Mouse (Mus musculus) MEL (cell line): ENCODE measurements around the gene Irgm1. TPM values are rescaled to one million over a fixed set of nuclear protein-coding genes. Genes with fewer than 3 reads are reported as not detected.

Experiments
- DNase-seq: peaks from one replicate; pipeline ENCODE4 v3.0.0; 2011; ENCODE audit warnings: low read depth, low spot score
- H3K27ac ChIP-seq: 2 replicates; pipeline ENCODE4 v1.5.1; 2012; ENCODE audit warnings: low read depth, mild to moderate bottlenecking, control low read depth, low read length, moderate library complexity; ENCODE audit not compliant: control insufficient read depth
- H3K27me3 ChIP-seq, 2 experiments: fragments of 150-350 bp in 1 of 2; sonication (generic) in 1 of 2; 2 replicates each; pipeline ENCODE4 v1.6.1; 2012; ENCODE audit warnings: low read length in 2 of 2, mild to moderate bottlenecking in 2 of 2, improper control_type of control experiment in 1 of 2, moderate library complexity in 1 of 2; ENCODE audit not compliant: insufficient read depth in 2 of 2, control insufficient read depth in 1 of 2
- H3K36me3 ChIP-seq, 2 experiments: 2 replicates each; pipeline ENCODE4 v1.6.1; 2012 to 2014; ENCODE audit warnings: low read length in 2 of 2, improper control_type of control experiment in 1 of 2, inconsistent platforms in 1 of 2, mild to moderate bottlenecking in 1 of 2; ENCODE audit not compliant: insufficient read depth in 2 of 2, control insufficient read depth in 1 of 2
- H3K4me1 ChIP-seq, 2 experiments: fragments of 150-350 bp in 1 of 2; sonication (generic) in 1 of 2; 2 replicates each; pipeline ENCODE4 v1.6.1; 2012; ENCODE audit warnings: low read length in 2 of 2, improper control_type of control experiment in 1 of 2, mild to moderate bottlenecking in 1 of 2; ENCODE audit not compliant: insufficient read depth in 2 of 2, control insufficient read depth in 1 of 2
- H3K4me3 ChIP-seq, 2 experiments: fragments of 150-350 bp in 1 of 2; sonication (generic) in 1 of 2; 2 replicates each; pipeline ENCODE4 v1.5.1; 2012; ENCODE audit warnings: low read depth in 2 of 2, low read length in 2 of 2, mild to moderate bottlenecking in 2 of 2, moderate library complexity in 2 of 2, control low read depth in 1 of 2, improper control_type of control experiment in 1 of 2; ENCODE audit not compliant: control insufficient read depth in 1 of 2, insufficient read depth in 1 of 2
- H3K79me2 ChIP-seq: 2 replicates; pipeline ENCODE4 v1.6.1; 2012; ENCODE audit warnings: mild to moderate bottlenecking, low read length, moderate library complexity; ENCODE audit not compliant: control insufficient read depth, poor library complexity, insufficient read depth
- H3K9ac ChIP-seq: 2 replicates; pipeline ENCODE4 v1.6.1; 2012; ENCODE audit warnings: low read depth, mild to moderate bottlenecking, control low read depth, low read length, moderate library complexity; ENCODE audit not compliant: control insufficient read depth, poor library complexity, severe bottlenecking
- H3K9me3 ChIP-seq: fragments of 150-350 bp; sonication (generic); replicated peaks from 2 replicates; pipeline ENCODE4 v1.6.1; 2012; ENCODE audit warnings: mild to moderate bottlenecking, low read length, improper control_type of control experiment, moderate library complexity; ENCODE audit not compliant: insufficient read depth
- CHD1 ChIP-seq: IDR thresholded peaks from 2 replicates; pipeline ENCODE4 v1.6.1; 2012; ENCODE audit warnings: low read depth, mild to moderate bottlenecking, inconsistent platforms, low read length, improper control_type of control experiment
- CHD2 ChIP-seq: IDR thresholded peaks from 2 replicates; pipeline ENCODE4 v1.6.1; 2011; ENCODE audit warnings: low read length, improper control_type of control experiment
- CTCF ChIP-seq, 3 experiments: IDR thresholded peaks in 2 of 3; conservative IDR thresholded peaks in 1 of 3; 2 replicates each; pipeline ENCODE4 v1.5.1; 2011 to 2012; ENCODE audit warnings: low read length in 3 of 3, low read depth in 2 of 3, mild to moderate bottlenecking in 2 of 3, improper control_type of control experiment in 1 of 3, inconsistent platforms in 1 of 3, mixed read lengths in 1 of 3, moderate library complexity in 1 of 3; ENCODE audit not compliant: control insufficient read depth in 1 of 3, insufficient read depth in 1 of 3, poor library complexity in 1 of 3, severe bottlenecking in 1 of 3
- E2F4 ChIP-seq: IDR thresholded peaks from 2 replicates; pipeline ENCODE4 v1.6.1; 2011; ENCODE audit warnings: low read depth, low read length, improper control_type of control experiment, borderline replicate concordance
- EP300 ChIP-seq, 2 experiments: IDR thresholded peaks; 2 replicates each; pipeline ENCODE4 v1.6.1; 2011; ENCODE audit warnings: improper control_type of control experiment in 2 of 2, low read length in 2 of 2, low read depth in 1 of 2, mild to moderate bottlenecking in 1 of 2
- GABPA ChIP-seq: IDR thresholded peaks from 2 replicates; pipeline ENCODE4 v1.6.1; 2012; ENCODE audit warnings: low read depth, mild to moderate bottlenecking, inconsistent platforms, low read length, improper control_type of control experiment, moderate library complexity
- GATA1 ChIP-seq: IDR thresholded peaks from 2 replicates; pipeline ENCODE4 v1.6.1; 2011; ENCODE audit warnings: low read depth, low read length, improper control_type of control experiment
- HCFC1 ChIP-seq: IDR thresholded peaks from 2 replicates; pipeline ENCODE4 v1.6.1; 2012; ENCODE audit warnings: low read depth, mild to moderate bottlenecking, inconsistent platforms, low read length, improper control_type of control experiment, moderate library complexity
- KAT2A ChIP-seq: conservative IDR thresholded peaks from 2 replicates; pipeline ENCODE4 v1.6.1; 2012; ENCODE audit warnings: low read depth, low read length, improper control_type of control experiment, inconsistent platforms
- MAFK ChIP-seq: IDR thresholded peaks from 2 replicates; pipeline ENCODE4 v1.6.1; 2011; ENCODE audit warnings: low read depth, mild to moderate bottlenecking, low read length, improper control_type of control experiment, borderline replicate concordance
- MAX ChIP-seq: IDR thresholded peaks from 2 replicates; pipeline ENCODE4 v1.6.1; 2011; ENCODE audit warnings: low read length, improper control_type of control experiment
- MAZ ChIP-seq: IDR thresholded peaks from 2 replicates; pipeline ENCODE4 v1.6.1; 2012; ENCODE audit warnings: low read depth, mild to moderate bottlenecking, inconsistent platforms, low read length, improper control_type of control experiment
- MXI1 ChIP-seq: IDR thresholded peaks from 2 replicates; pipeline ENCODE4 v1.6.1; 2011; ENCODE audit warnings: mild to moderate bottlenecking, low read depth, low read length, improper control_type of control experiment
- MYB ChIP-seq: IDR thresholded peaks from 2 replicates; pipeline ENCODE4 v1.6.1; 2011; ENCODE audit warnings: mild to moderate bottlenecking, low read depth, low read length, improper control_type of control experiment
- NELFE ChIP-seq: IDR thresholded peaks from 2 replicates; pipeline ENCODE4 v1.6.1; 2011; ENCODE audit warnings: low read depth, low read length, improper control_type of control experiment
- NRF1 ChIP-seq: IDR thresholded peaks from 2 replicates; pipeline ENCODE4 v1.6.1; 2014; ENCODE audit warnings: low read depth, mild to moderate bottlenecking, inconsistent platforms, low read length, improper control_type of control experiment, moderate library complexity; ENCODE audit not compliant: poor library complexity, insufficient read depth, severe bottlenecking
- POLR2A ChIP-seq, 2 experiments: IDR thresholded peaks; 2 replicates each; pipeline ENCODE4 v1.6.1; 2011 to 2012; ENCODE audit warnings: low read length in 2 of 2, mild to moderate bottlenecking in 2 of 2, control low read depth in 1 of 2, improper control_type of control experiment in 1 of 2, low read depth in 1 of 2, moderate library complexity in 1 of 2; ENCODE audit not compliant: control insufficient read depth in 1 of 2, insufficient read depth in 1 of 2, poor library complexity in 1 of 2
- POLR2AphosphoS2 ChIP-seq: IDR thresholded peaks from 2 replicates; pipeline ENCODE4 v1.6.1; 2011; ENCODE audit warnings: low read length, improper control_type of control experiment
- POLR2AphosphoS5 ChIP-seq: IDR thresholded peaks from 2 replicates; pipeline ENCODE4 v1.6.1; 2012; ENCODE audit warnings: low read depth, borderline replicate concordance, mild to moderate bottlenecking, inconsistent platforms, low read length, moderate library complexity, mixed read lengths
- RAD21 ChIP-seq: IDR thresholded peaks from 2 replicates; pipeline ENCODE4 v1.6.1; 2011; ENCODE audit warnings: mild to moderate bottlenecking, low read depth, low read length, improper control_type of control experiment
- SIN3A ChIP-seq: IDR thresholded peaks from 2 replicates; pipeline ENCODE4 v1.6.1; 2012; ENCODE audit warnings: low read length, improper control_type of control experiment, inconsistent platforms
- SMC3 ChIP-seq: IDR thresholded peaks from 2 replicates; pipeline ENCODE4 v1.6.1; 2011; ENCODE audit warnings: low read depth, low read length, improper control_type of control experiment
- TAL1 ChIP-seq: IDR thresholded peaks from 2 replicates; pipeline ENCODE4 v1.6.1; 2012; ENCODE audit warnings: mild to moderate bottlenecking, inconsistent platforms, low read length, moderate library complexity, mixed read lengths
- TBP ChIP-seq: IDR thresholded peaks from 2 replicates; pipeline ENCODE4 v1.8.0; 2011; ENCODE audit warnings: low read depth, low read length, improper control_type of control experiment
- TCF12 ChIP-seq: IDR thresholded peaks from 2 replicates; pipeline ENCODE4 v1.6.1; 2014; ENCODE audit warnings: low read depth, mild to moderate bottlenecking, inconsistent platforms, low read length, improper control_type of control experiment, moderate library complexity
- UBTF ChIP-seq: IDR thresholded peaks from 2 replicates; pipeline ENCODE4 v1.6.1; 2012; ENCODE audit warnings: low read depth, mild to moderate bottlenecking, inconsistent platforms, low read length, improper control_type of control experiment, moderate library complexity, borderline replicate concordance; ENCODE audit not compliant: insufficient read depth
- USF1 ChIP-seq: IDR thresholded peaks from 2 replicates; pipeline ENCODE4 v1.6.1; 2014; ENCODE audit warnings: low read depth, mild to moderate bottlenecking, inconsistent platforms, low read length, improper control_type of control experiment, moderate library complexity
- USF2 ChIP-seq, 2 experiments: IDR thresholded peaks; 2 replicates each; pipeline ENCODE4 v1.6.1; 2011 to 2012; ENCODE audit warnings: improper control_type of control experiment in 2 of 2, low read length in 2 of 2, borderline replicate concordance in 1 of 2, inconsistent platforms in 1 of 2, low read depth in 1 of 2, mild to moderate bottlenecking in 1 of 2; ENCODE audit not compliant: insufficient read depth in 1 of 2
- ZC3H11A ChIP-seq: IDR thresholded peaks from 2 replicates; pipeline ENCODE4 v1.6.1; 2012; ENCODE audit warnings: low read depth, mild to moderate bottlenecking, inconsistent platforms, low read length, improper control_type of control experiment
- ZKSCAN1 ChIP-seq: IDR thresholded peaks from 2 replicates; pipeline ENCODE4 v1.6.1; 2012; ENCODE audit warnings: low read depth, mild to moderate bottlenecking, inconsistent platforms, low read length, improper control_type of control experiment, moderate library complexity
- ZMIZ1 ChIP-seq: IDR thresholded peaks from 2 replicates; pipeline ENCODE4 v1.6.1; 2012; ENCODE audit warnings: low read depth, mild to moderate bottlenecking, inconsistent platforms, low read length, improper control_type of control experiment, moderate library complexity
- ZNF384 ChIP-seq: IDR thresholded peaks from 2 replicates; pipeline ENCODE4 v1.6.1; 2012; ENCODE audit warnings: low read depth, mild to moderate bottlenecking, inconsistent platforms, low read length, improper control_type of control experiment
- polyA plus RNA-seq, 2 experiments: library from polyadenylated mRNA; stranded (reverse) in 1 of 2; unstranded in 1 of 2; fragments of >175 nt in 1 of 2; fragments of >200 nt in 1 of 2; gene quantifications; 2 replicates each; pipeline versions ENCODE4 v1.2.1 to v1.2.4; 2012; ENCODE audit warnings: low replicate concordance in 2 of 2, low read depth in 1 of 2; ENCODE audit not compliant: insufficient read length in 2 of 2, insufficient read depth in 1 of 2, missing spikeins in 1 of 2
- total RNA-seq: library from RNA; depleted of rRNA; stranded (reverse); fragments of 300-350 nt; gene quantifications from 2 replicates; pipeline ENCODE4 v1.2.3, GENCODE M21; 2012

Gene Irgm1
- total and polyA plus RNA-seq, 3 experiments: 10.0 to 10.7 TPM; not detected in 1

GRCm38 (mm10) chr11:48859014-48859413 is 12.5 kb downstream of the Irgm1 start (continued):
- no peak for TF ChIP-seq UBTF
- TF ChIP-seq E2F4: peak; percentile 24; the same call in 1 of the 2 replicates
- TF ChIP-seq KAT2A: no peak
- TF ChIP-seq NRF1: no peak
- TF ChIP-seq GATA1: peak; percentile 56; the same call in 1 of the 2 replicates
- TF ChIP-seq ZKSCAN1: no peak
- no peak for TF ChIP-seq GABPA
- TF ChIP-seq RAD21: no peak; the same call in none of the 2 replicates
- no peak for TF ChIP-seq USF1
- TF ChIP-seq TBP: no peak
- TF ChIP-seq NELFE: no peak
- TF ChIP-seq CHD1: no peak

GRCm38 (mm10) chr11:48853474-48854180 is 17.9 kb downstream of the Irgm1 start:
- no peaks in the 10 kb centered on the region; the same call in 1 of the 2 replicates for H3K79me2 ChIP-seq
- peaks cover 0 to 4% of the 10 kb centered on the region in 2 experiments; a peak in 1 of 4 replicates for H3K36me3 ChIP-seq
- 0 out of 4 replicates have a peak, but pooled peaks cover 0 to 6% of the 10 kb centered on the region in 2 experiments for H3K4me1 ChIP-seq
- H3K9me3 ChIP-seq: no peaks in the 10 kb centered on the region
- no peaks in the 10 kb centered on the region for H3K27me3 ChIP-seq
- H3K4me3 ChIP-seq: peak overlapping the region; percentile 56 to 81
- H3K27ac ChIP-seq: peak overlapping the region; percentile 29
- H3K9ac ChIP-seq: peak overlapping the region; percentile 67
- DNase-seq: peak; percentile 93
- TF ChIP-seq SIN3A (peak; percentile 74), MYB (no peak), HCFC1 (peak; percentile 61; the same call in 1 of the 2 replicates), MAX (no peak), MAZ (no peak), MXI1 (peak; percentile 54), RAD21 (no peak), TCF12 (0 out of 2 replicates have a peak, but pooled peaks have one; percentile 15), CHD2 (no peak), CHD1 (no peak), TBP (peak; percentile 100), TAL1 (no peak; the same call in 1 of the 2 replicates), USF1 (no peak), KAT2A (no peak; the same call in 1 of the 2 replicates), E2F4 (peak; percentile 78; the same call in 1 of the 2 replicates), USF2 (IDR thresholded peaks at IDR 0.05; ENCODE audit: borderline replicate concordance in 1 of 2, insufficient read depth in 1 of 2, low read depth in 1 of 2, low read length in 2 of 2) (no peak), CTCF (IDR thresholded peaks at IDR 0.05 in 2 of 3, conservative IDR thresholded peaks at IDR 0.05 in 1 of 3; ENCODE audit: control insufficient read depth in 1 of 3, insufficient read depth in 1 of 3, low read depth in 2 of 3, low read length in 3 of 3, poor library complexity in 1 of 3, severe bottlenecking in 1 of 3) (peak; percentile 13 to 32 (median 20); a peak in 3 of 6 replicates), UBTF (no peak), NRF1 (peak; percentile 79), ZKSCAN1 (no peak), POLR2AphosphoS2 (no peak), POLR2AphosphoS5 (no peak), NELFE (no peak), ZC3H11A (no peak), ZNF384 (no peak), GABPA (no peak), ZMIZ1 (no peak), POLR2A (IDR thresholded peaks at IDR 0.05; ENCODE audit: control insufficient read depth in 1 of 2, insufficient read depth in 1 of 2, low read depth in 1 of 2, low read length in 2 of 2, poor library complexity in 1 of 2) (no peak; a peak in 1 of 4 replicates), EP300 (IDR thresholded peaks at IDR 0.05; ENCODE audit: low read depth in 1 of 2, low read length in 2 of 2) (no peak), SMC3 (0 out of 2 replicates have a peak, but pooled peaks have one; percentile 7), MAFK (peak; percentile 100)
